Mouse (Mus musculus) MEL (cell line): ENCODE results near the gene Zfp146. TPM values are rescaled to one million over a fixed set of nuclear protein-coding genes. Genes with fewer than 3 reads are reported as not detected.
A peak's percentile ranks its signal among the peaks of the same experiment; 100 is the strongest.

Experiments used
- DNase-seq: peaks from one replicate; pipeline ENCODE4 v3.0.0; 2011; ENCODE audit warnings: low read depth, low spot score
- H3K27ac ChIP-seq: 2 replicates; pipeline ENCODE4 v1.5.1; 2012; ENCODE audit warnings: low read depth, mild to moderate bottlenecking, control low read depth, low read length, moderate library complexity; ENCODE audit not compliant: control insufficient read depth
- H3K27me3 ChIP-seq, 2 experiments: fragments of 150-350 bp in 1 of 2; sonication (generic) in 1 of 2; 2 replicates each; pipeline ENCODE4 v1.6.1; 2012; ENCODE audit warnings: low read length in 2 of 2, mild to moderate bottlenecking in 2 of 2, improper control_type of control experiment in 1 of 2, moderate library complexity in 1 of 2; ENCODE audit not compliant: insufficient read depth in 2 of 2, control insufficient read depth in 1 of 2
- H3K36me3 ChIP-seq, 2 experiments: 2 replicates each; pipeline ENCODE4 v1.6.1; 2012 to 2014; ENCODE audit warnings: low read length in 2 of 2, improper control_type of control experiment in 1 of 2, inconsistent platforms in 1 of 2, mild to moderate bottlenecking in 1 of 2; ENCODE audit not compliant: insufficient read depth in 2 of 2, control insufficient read depth in 1 of 2
- H3K4me1 ChIP-seq, 2 experiments: fragments of 150-350 bp in 1 of 2; sonication (generic) in 1 of 2; 2 replicates each; pipeline ENCODE4 v1.6.1; 2012; ENCODE audit warnings: low read length in 2 of 2, improper control_type of control experiment in 1 of 2, mild to moderate bottlenecking in 1 of 2; ENCODE audit not compliant: insufficient read depth in 2 of 2, control insufficient read depth in 1 of 2
- H3K4me3 ChIP-seq, 2 experiments: fragments of 150-350 bp in 1 of 2; sonication (generic) in 1 of 2; 2 replicates each; pipeline ENCODE4 v1.5.1; 2012; ENCODE audit warnings: low read depth in 2 of 2, low read length in 2 of 2, mild to moderate bottlenecking in 2 of 2, moderate library complexity in 2 of 2, control low read depth in 1 of 2, improper control_type of control experiment in 1 of 2; ENCODE audit not compliant: control insufficient read depth in 1 of 2, insufficient read depth in 1 of 2
- H3K79me2 ChIP-seq: 2 replicates; pipeline ENCODE4 v1.6.1; 2012; ENCODE audit warnings: mild to moderate bottlenecking, low read length, moderate library complexity; ENCODE audit not compliant: control insufficient read depth, poor library complexity, insufficient read depth
- H3K9ac ChIP-seq: 2 replicates; pipeline ENCODE4 v1.6.1; 2012; ENCODE audit warnings: low read depth, mild to moderate bottlenecking, control low read depth, low read length, moderate library complexity; ENCODE audit not compliant: control insufficient read depth, poor library complexity, severe bottlenecking
- H3K9me3 ChIP-seq: fragments of 150-350 bp; sonication (generic); replicated peaks from 2 replicates; pipeline ENCODE4 v1.6.1; 2012; ENCODE audit warnings: mild to moderate bottlenecking, low read length, improper control_type of control experiment, moderate library complexity; ENCODE audit not compliant: insufficient read depth
- BHLHE40 ChIP-seq: IDR thresholded peaks from 2 replicates; pipeline ENCODE4 v1.6.1; 2012; ENCODE audit warnings: low read depth, mild to moderate bottlenecking, inconsistent platforms, low read length, improper control_type of control experiment, borderline replicate concordance
- CHD2 ChIP-seq: IDR thresholded peaks from 2 replicates; pipeline ENCODE4 v1.6.1; 2011; ENCODE audit warnings: low read length, improper control_type of control experiment
- GABPA ChIP-seq: IDR thresholded peaks from 2 replicates; pipeline ENCODE4 v1.6.1; 2012; ENCODE audit warnings: low read depth, mild to moderate bottlenecking, inconsistent platforms, low read length, improper control_type of control experiment, moderate library complexity
- JUND ChIP-seq: IDR thresholded peaks from 2 replicates; pipeline ENCODE4 v1.6.1; 2011; ENCODE audit warnings: low read depth, mild to moderate bottlenecking, improper control_type of control experiment, low read length
- MAFK ChIP-seq: IDR thresholded peaks from 2 replicates; pipeline ENCODE4 v1.6.1; 2011; ENCODE audit warnings: low read depth, mild to moderate bottlenecking, low read length, improper control_type of control experiment, borderline replicate concordance
- MEF2A ChIP-seq: IDR thresholded peaks from 2 replicates; pipeline ENCODE4 v1.6.1; 2014; ENCODE audit warnings: low read depth, mild to moderate bottlenecking, inconsistent platforms, low read length, improper control_type of control experiment; ENCODE audit not compliant: poor library complexity, insufficient replicate concordance, severe bottlenecking; ENCODE audit errors: extremely low read depth
- MYB ChIP-seq: IDR thresholded peaks from 2 replicates; pipeline ENCODE4 v1.6.1; 2011; ENCODE audit warnings: mild to moderate bottlenecking, low read depth, low read length, improper control_type of control experiment
- MYC ChIP-seq: IDR thresholded peaks from 2 replicates; pipeline ENCODE4 v1.6.1; 2011; ENCODE audit warnings: low read depth, mild to moderate bottlenecking, low read length, improper control_type of control experiment, moderate library complexity
- POLR2AphosphoS2 ChIP-seq: IDR thresholded peaks from 2 replicates; pipeline ENCODE4 v1.6.1; 2011; ENCODE audit warnings: low read length, improper control_type of control experiment
- POLR2AphosphoS5 ChIP-seq: IDR thresholded peaks from 2 replicates; pipeline ENCODE4 v1.6.1; 2012; ENCODE audit warnings: low read depth, borderline replicate concordance, mild to moderate bottlenecking, inconsistent platforms, low read length, moderate library complexity, mixed read lengths
- RCOR1 ChIP-seq: IDR thresholded peaks from 2 replicates; pipeline ENCODE4 v1.6.1; 2012; ENCODE audit warnings: low read depth, mild to moderate bottlenecking, inconsistent platforms, low read length, improper control_type of control experiment
- SIN3A ChIP-seq: IDR thresholded peaks from 2 replicates; pipeline ENCODE4 v1.6.1; 2012; ENCODE audit warnings: low read length, improper control_type of control experiment, inconsistent platforms
- SMC3 ChIP-seq: IDR thresholded peaks from 2 replicates; pipeline ENCODE4 v1.6.1; 2011; ENCODE audit warnings: low read depth, low read length, improper control_type of control experiment
- TAL1 ChIP-seq: IDR thresholded peaks from 2 replicates; pipeline ENCODE4 v1.6.1; 2012; ENCODE audit warnings: mild to moderate bottlenecking, inconsistent platforms, low read length, moderate library complexity, mixed read lengths
- TBP ChIP-seq: IDR thresholded peaks from 2 replicates; pipeline ENCODE4 v1.8.0; 2011; ENCODE audit warnings: low read depth, low read length, improper control_type of control experiment
- TCF12 ChIP-seq: IDR thresholded peaks from 2 replicates; pipeline ENCODE4 v1.6.1; 2014; ENCODE audit warnings: low read depth, mild to moderate bottlenecking, inconsistent platforms, low read length, improper control_type of control experiment, moderate library complexity
- UBTF ChIP-seq: IDR thresholded peaks from 2 replicates; pipeline ENCODE4 v1.6.1; 2012; ENCODE audit warnings: low read depth, mild to moderate bottlenecking, inconsistent platforms, low read length, improper control_type of control experiment, moderate library complexity, borderline replicate concordance; ENCODE audit not compliant: insufficient read depth
- USF2 ChIP-seq, 2 experiments: IDR thresholded peaks; 2 replicates each; pipeline ENCODE4 v1.6.1; 2011 to 2012; ENCODE audit warnings: improper control_type of control experiment in 2 of 2, low read length in 2 of 2, borderline replicate concordance in 1 of 2, inconsistent platforms in 1 of 2, low read depth in 1 of 2, mild to moderate bottlenecking in 1 of 2; ENCODE audit not compliant: insufficient read depth in 1 of 2
- ZC3H11A ChIP-seq: IDR thresholded peaks from 2 replicates; pipeline ENCODE4 v1.6.1; 2012; ENCODE audit warnings: low read depth, mild to moderate bottlenecking, inconsistent platforms, low read length, improper control_type of control experiment
- ZKSCAN1 ChIP-seq: IDR thresholded peaks from 2 replicates; pipeline ENCODE4 v1.6.1; 2012; ENCODE audit warnings: low read depth, mild to moderate bottlenecking, inconsistent platforms, low read length, improper control_type of control experiment, moderate library complexity
- ZNF384 ChIP-seq: IDR thresholded peaks from 2 replicates; pipeline ENCODE4 v1.6.1; 2012; ENCODE audit warnings: low read depth, mild to moderate bottlenecking, inconsistent platforms, low read length, improper control_type of control experiment
- polyA plus RNA-seq, 2 experiments: library from polyadenylated mRNA; stranded (reverse) in 1 of 2; unstranded in 1 of 2; fragments of >175 nt in 1 of 2; fragments of >200 nt in 1 of 2; gene quantifications; 2 replicates each; pipeline versions ENCODE4 v1.2.1 to v1.2.4; 2012; ENCODE audit warnings: low replicate concordance in 2 of 2, low read depth in 1 of 2; ENCODE audit not compliant: insufficient read length in 2 of 2, insufficient read depth in 1 of 2, missing spikeins in 1 of 2
- total RNA-seq: library from RNA; depleted of rRNA; stranded (reverse); fragments of 300-350 nt; gene quantifications from 2 replicates; pipeline ENCODE4 v1.2.3, GENCODE M21; 2012

Zfp146 gene
- total and polyA plus RNA-seq, 3 experiments: 35.5 to 38.9 TPM; not detected in 1

DNA sequence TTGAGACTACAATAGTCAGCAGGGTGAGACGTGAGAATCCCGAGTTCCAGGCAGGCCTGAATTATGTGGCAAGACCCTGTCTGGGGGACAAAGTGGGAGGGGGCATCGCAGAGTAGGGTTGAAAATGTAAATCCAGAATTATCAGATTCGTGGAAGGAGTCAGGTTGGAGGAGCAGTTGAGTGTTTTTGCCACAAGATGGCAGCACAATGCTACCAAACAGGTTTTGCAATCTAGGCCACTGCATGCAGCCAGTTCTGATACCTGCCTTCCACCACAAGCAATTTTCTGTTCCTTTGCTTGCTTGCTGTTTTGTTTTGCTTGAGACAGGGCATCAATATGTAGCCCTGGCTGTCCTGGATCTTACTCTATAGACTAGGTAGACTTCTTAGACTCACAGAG is 11.8 kb upstream of the Zfp146 start (continued):
- TF ChIP-seq MAFK (no peak), TCF12 (no peak), TBP (0 out of 2 replicates have a peak, but pooled peaks have one; percentile 38), UBTF (no peak), MYB (no peak), ZNF384 (peak; percentile 94), POLR2AphosphoS2 (no peak), SMC3 (peak; percentile 65), ZC3H11A (peak; percentile 74), GABPA (no peak)

GRCm38 (mm10) chr7:30178256-30178655 is 8.7 kb upstream of the Zfp146 start:
- Histone ChIP-seq H3K9me3 (no peaks in the 10 kb centered on the region), H3K4me3 (no peak overlapping the region), H3K9ac (no peak overlapping the region), H3K79me2 (no peaks in the 10 kb centered on the region), H3K27ac (no peak overlapping the region), H3K27me3 (no peaks in the 10 kb centered on the region), H3K36me3 (no peaks in the 10 kb centered on the region), H3K4me1 (no peaks in the 10 kb centered on the region)
- no peak for DNase-seq
- no peak for TF ChIP-seq USF2 (IDR thresholded peaks at IDR 0.05; ENCODE audit: borderline replicate concordance in 1 of 2, insufficient read depth in 1 of 2, low read depth in 1 of 2, low read length in 2 of 2)

DNA sequence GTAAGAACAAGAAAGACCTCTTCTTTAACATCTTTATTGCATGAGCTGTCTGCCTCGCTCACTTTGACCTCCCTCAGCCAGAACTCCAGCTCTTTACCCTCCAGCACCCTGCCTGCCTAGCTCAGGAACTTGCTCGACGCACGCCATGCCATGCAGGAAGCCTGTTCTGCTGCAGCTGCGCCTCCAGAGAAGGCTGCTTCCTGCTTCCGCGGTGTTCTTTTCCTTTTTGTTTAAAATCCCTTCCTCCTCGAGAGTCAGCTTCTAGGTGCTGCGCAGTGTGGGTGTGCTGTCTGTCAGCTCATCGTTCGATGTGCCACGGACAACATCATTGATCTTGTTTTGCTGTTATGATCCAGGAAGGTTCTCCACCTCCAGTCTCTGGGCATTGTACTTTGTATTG is 6.9 kb upstream of the Zfp146 start:
- H3K27me3 ChIP-seq: no peaks in the 10 kb centered on the region
- H3K36me3 ChIP-seq: no peaks in the 10 kb centered on the region
- H3K27ac ChIP-seq: no peak overlapping the region
- no peak for DNase-seq
- H3K9ac ChIP-seq: no peak overlapping the region
- no peaks in the 10 kb centered on the region for H3K4me1 ChIP-seq
- no peak for TF ChIP-seq MEF2A
- TF ChIP-seq POLR2AphosphoS5: no peak
- TF ChIP-seq RCOR1: no peak
- TF ChIP-seq BHLHE40: no peak
- TF ChIP-seq TAL1: no peak
- TF ChIP-seq CHD2: no peak
- TF ChIP-seq ZKSCAN1: no peak
- TF ChIP-seq MYC: no peak
- TF ChIP-seq SIN3A: no peak
- TF ChIP-seq UBTF: no peak
- TF ChIP-seq POLR2AphosphoS2: no peak
- no peak for TF ChIP-seq JUND
- TF ChIP-seq MYB: no peak
- no peak for TF ChIP-seq GABPA
- H3K79me2 ChIP-seq: no peaks in the 10 kb centered on the region
- H3K9me3 ChIP-seq: no peaks in the 10 kb centered on the region
- no peak overlapping the region for H3K4me3 ChIP-seq
